Mouse (Mus musculus): ENCODE results near the gene Birc3. TPM values are rescaled to one million over a fixed set of nuclear protein-coding genes. Genes with fewer than 3 reads are reported as not detected.

Birc3 gene
- polyA plus RNA-seq (2014; fragmentation: Nextera tagmentation; extraction: Ambion mirVana) = 3.5 and 3.7 TPM in 2 replicates

GRCm38 (mm10) chr9:7872775-7873439 is at the start of gene Birc3:
Birc3 (minus strand) TSS chr9:7873186.
- Histone ChIP-seq H3K9me3 (ENCODE audit: control insufficient read depth, low read length) (no peaks in the 10 kb centered on the region), H3K4me1 (replicated peaks; ENCODE audit: control insufficient read depth, insufficient read depth, low read length) (no peaks in the 10 kb centered on the region), H3K27ac (ENCODE audit: low read depth, low read length) (no peak within 1 kb of the TSS), H3K4me2 (replicated peaks; ENCODE audit: low read depth, low read length) (peak within 1 kb of the TSS; percentile 93), H3K9ac (ENCODE audit: low read depth, low read length) (peak within 1 kb of the TSS; percentile 67), H3K4me3 (ENCODE audit: low read depth, low read length) (peak within 1 kb of the TSS; percentile 46), H3K36me3 (ENCODE audit: control insufficient read depth, insufficient read depth, low read length) (no peaks in the 10 kb centered on the region), H3K27me3 (ENCODE audit: control insufficient read depth, insufficient read depth, low read length) (no peaks in the 10 kb centered on the region)
- ATAC-seq (ENCODE audit: low FRiP score) = peak; percentile 84
- 8% methylated on average over 26 of the region's 26 CpGs for WGBS
- peak; percentile 56 for DNase-seq (ENCODE audit: low spot score)

DNA sequence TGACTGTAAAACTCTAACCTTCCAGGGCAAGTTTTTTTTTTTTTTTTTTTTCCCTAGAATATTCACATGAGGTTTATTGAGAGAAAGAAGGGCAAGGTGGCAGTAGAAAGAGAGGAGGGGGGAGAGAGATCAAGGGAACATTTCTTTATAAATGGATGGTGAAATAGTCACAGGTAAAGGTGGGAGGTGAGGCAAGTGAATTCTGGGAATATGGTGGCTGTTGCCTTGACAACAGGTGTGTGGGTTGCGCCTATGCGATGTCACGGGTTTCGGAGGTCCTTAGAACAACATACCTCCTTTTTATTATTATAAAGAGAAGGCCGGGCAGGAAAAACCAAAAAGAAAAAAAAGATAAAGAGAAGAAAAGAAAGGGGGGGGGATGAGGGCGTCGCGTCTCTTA is 41.9 kb upstream of the Birc3 start:
- H3K4me1 ChIP-seq (replicated peaks; ENCODE audit: control insufficient read depth, insufficient read depth, low read length) = no peaks in the 10 kb centered on the region
- no peak for DNase-seq (ENCODE audit: low spot score)

GRCm38 (mm10) chr9:7914487-7914886 is 41.5 kb upstream of the Birc3 start:
- no peaks in the 10 kb centered on the region for H3K9me3 ChIP-seq (ENCODE audit: control insufficient read depth, low read length)
- peak overlapping the region; percentile 17; the same call in 1 of the 2 replicates for H3K4me3 ChIP-seq (ENCODE audit: low read depth, low read length)
- WGBS = 3% methylated on average over 11 of the region's 11 CpGs
- H3K36me3 ChIP-seq (ENCODE audit: control insufficient read depth, insufficient read depth, low read length) = no peaks in the 10 kb centered on the region
- DNase-seq (ENCODE audit: low spot score) (peak; percentile 88), ATAC-seq (ENCODE audit: low FRiP score) (peak; percentile 93)
- peak overlapping the region; percentile 36 for H3K4me2 ChIP-seq (replicated peaks; ENCODE audit: low read depth, low read length)
- H3K27ac ChIP-seq (ENCODE audit: low read depth, low read length) = no peak overlapping the region
- no peaks in the 10 kb centered on the region for H3K27me3 ChIP-seq (ENCODE audit: control insufficient read depth, insufficient read depth, low read length)
- no peak overlapping the region for H3K9ac ChIP-seq (ENCODE audit: low read depth, low read length)
- no peaks in the 10 kb centered on the region for H3K4me1 ChIP-seq (replicated peaks; ENCODE audit: control insufficient read depth, insufficient read depth, low read length)

More for the DNA sequence above, 41.9 kb upstream of the Birc3 start:
- no peak overlapping the region for H3K27ac ChIP-seq (ENCODE audit: low read depth, low read length)
- no peaks in the 10 kb centered on the region for H3K27me3 ChIP-seq (ENCODE audit: control insufficient read depth, insufficient read depth, low read length)
- peak overlapping the region; percentile 36 for H3K4me2 ChIP-seq (replicated peaks; ENCODE audit: low read depth, low read length)
- WGBS = 54% methylated on average over 8 of the region's 8 CpGs
- H3K36me3 ChIP-seq (ENCODE audit: control insufficient read depth, insufficient read depth, low read length) = no peaks in the 10 kb centered on the region
- H3K9ac ChIP-seq (ENCODE audit: low read depth, low read length) = no peak overlapping the region
- H3K9me3 ChIP-seq (ENCODE audit: control insufficient read depth, low read length) = no peaks in the 10 kb centered on the region
- ATAC-seq (ENCODE audit: low FRiP score) = peak; percentile 13
- H3K4me3 ChIP-seq (ENCODE audit: low read depth, low read length) = no peak overlapping the region

GRCm38 (mm10) chr9:7913953-7914352 is 41.0 kb upstream of the Birc3 start:
- H3K4me1 ChIP-seq (replicated peaks; ENCODE audit: control insufficient read depth, insufficient read depth, low read length) = no peaks in the 10 kb centered on the region
- peak overlapping the region; percentile 17; the same call in 1 of the 2 replicates for H3K4me3 ChIP-seq (ENCODE audit: low read depth, low read length)
- no peak overlapping the region for H3K27ac ChIP-seq (ENCODE audit: low read depth, low read length)
- WGBS = 49% methylated on average over 19 of the region's 19 CpGs
- no peaks in the 10 kb centered on the region for H3K27me3 ChIP-seq (ENCODE audit: control insufficient read depth, insufficient read depth, low read length)
- no peaks in the 10 kb centered on the region for H3K36me3 ChIP-seq (ENCODE audit: control insufficient read depth, insufficient read depth, low read length)
- no peaks in the 10 kb centered on the region for H3K9me3 ChIP-seq (ENCODE audit: control insufficient read depth, low read length)
- no peak overlapping the region for H3K9ac ChIP-seq (ENCODE audit: low read depth, low read length)
- ATAC-seq (ENCODE audit: low FRiP score) (peak; percentile 66), DNase-seq (ENCODE audit: low spot score) (peak; percentile 37)
- peak overlapping the region; percentile 36 for H3K4me2 ChIP-seq (replicated peaks; ENCODE audit: low read depth, low read length)

- Histone ChIP-seq H3K9me3 (ENCODE audit: control insufficient read depth, low read length) (no peaks in the 10 kb centered on the region), H3K4me1 (replicated peaks; ENCODE audit: control insufficient read depth, insufficient read depth, low read length) (no peaks in the 10 kb centered on the region), H3K36me3 (ENCODE audit: control insufficient read depth, insufficient read depth, low read length) (no peaks in the 10 kb centered on the region), H3K9ac (ENCODE audit: low read depth, low read length) (no peak overlapping the region), H3K27ac (ENCODE audit: low read depth, low read length) (no peak overlapping the region), H3K4me2 (replicated peaks; ENCODE audit: low read depth, low read length) (no peak overlapping the region), H3K27me3 (ENCODE audit: control insufficient read depth, insufficient read depth, low read length) (no peaks in the 10 kb centered on the region), H3K4me3 (ENCODE audit: low read depth, low read length) (no peak overlapping the region)
- 76% methylated on average over 2 of the region's 2 CpGs for WGBS
- no peak for DNase-seq (ENCODE audit: low spot score)
- no peak for ATAC-seq (ENCODE audit: low FRiP score)
Observed at GRCm38 (mm10) chr9:7907351-7907985, 34.5 kb upstream of the Birc3 start.

GRCm38 (mm10) chr9:7906564-7906963 is 33.6 kb upstream of the Birc3 start:
- Histone ChIP-seq H3K4me1 (replicated peaks; ENCODE audit: control insufficient read depth, insufficient read depth, low read length) (no peaks in the 10 kb centered on the region), H3K36me3 (ENCODE audit: control insufficient read depth, insufficient read depth, low read length) (no peaks in the 10 kb centered on the region), H3K4me3 (ENCODE audit: low read depth, low read length) (no peak overlapping the region), H3K9me3 (ENCODE audit: control insufficient read depth, low read length) (no peaks in the 10 kb centered on the region), H3K4me2 (replicated peaks; ENCODE audit: low read depth, low read length) (no peak overlapping the region), H3K27me3 (ENCODE audit: control insufficient read depth, insufficient read depth, low read length) (no peaks in the 10 kb centered on the region), H3K9ac (ENCODE audit: low read depth, low read length) (no peak overlapping the region), H3K27ac (ENCODE audit: low read depth, low read length) (no peak overlapping the region)
- 93% methylated on average over 1 of the region's 1 CpGs for WGBS
- no peak for ATAC-seq (ENCODE audit: low FRiP score)
- DNase-seq (ENCODE audit: low spot score) = no peak

GRCm38 (mm10) chr9:7903825-7904224 is 30.8 kb upstream of the Birc3 start:
- Histone ChIP-seq H3K27ac (ENCODE audit: low read depth, low read length) (no peak overlapping the region), H3K36me3 (ENCODE audit: control insufficient read depth, insufficient read depth, low read length) (no peaks in the 10 kb centered on the region), H3K27me3 (ENCODE audit: control insufficient read depth, insufficient read depth, low read length) (no peaks in the 10 kb centered on the region), H3K4me2 (replicated peaks; ENCODE audit: low read depth, low read length) (no peak overlapping the region), H3K9me3 (ENCODE audit: control insufficient read depth, low read length) (no peaks in the 10 kb centered on the region), H3K4me3 (ENCODE audit: low read depth, low read length) (no peak overlapping the region), H3K9ac (ENCODE audit: low read depth, low read length) (no peak overlapping the region), H3K4me1 (replicated peaks; ENCODE audit: control insufficient read depth, insufficient read depth, low read length) (no peaks in the 10 kb centered on the region)
- ATAC-seq (ENCODE audit: low FRiP score) (no peak), DNase-seq (ENCODE audit: low spot score) (no peak)
- WGBS = 78% methylated on average over 5 of the region's 5 CpGs

DNA sequence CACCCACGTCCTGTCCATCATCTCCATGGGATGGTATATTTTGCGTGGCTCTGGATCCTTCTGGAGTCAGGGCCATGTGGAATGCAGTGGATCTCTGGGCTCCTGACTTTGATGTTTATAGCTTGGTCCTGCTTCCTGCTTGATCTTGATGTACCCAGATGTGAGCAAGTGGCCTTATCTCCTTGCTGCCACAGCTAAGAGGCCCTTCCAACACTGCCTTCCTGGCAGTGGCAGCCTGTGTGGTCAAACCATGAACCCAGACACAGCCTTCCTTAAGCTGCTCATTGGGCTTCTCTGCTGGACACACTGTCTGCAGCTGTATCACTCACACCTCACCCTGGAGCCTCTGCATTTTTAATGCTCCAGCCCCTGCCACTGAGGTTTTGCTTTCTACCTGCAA is 30.3 kb upstream of the Birc3 start:
- 77% methylated on average over 2 of the region's 2 CpGs for WGBS
- no peak overlapping the region for H3K4me2 ChIP-seq (replicated peaks; ENCODE audit: low read depth, low read length)
- H3K4me1 ChIP-seq (replicated peaks; ENCODE audit: control insufficient read depth, insufficient read depth, low read length) = no peaks in the 10 kb centered on the region
- DNase-seq (ENCODE audit: low spot score) (no peak), ATAC-seq (ENCODE audit: low FRiP score) (no peak)
- H3K9me3 ChIP-seq (ENCODE audit: control insufficient read depth, low read length) = no peaks in the 10 kb centered on the region
- no peak overlapping the region for H3K27ac ChIP-seq (ENCODE audit: low read depth, low read length)
- H3K4me3 ChIP-seq (ENCODE audit: low read depth, low read length) = no peak overlapping the region
- no peak overlapping the region for H3K9ac ChIP-seq (ENCODE audit: low read depth, low read length)
- no peaks in the 10 kb centered on the region for H3K36me3 ChIP-seq (ENCODE audit: control insufficient read depth, insufficient read depth, low read length)
- H3K27me3 ChIP-seq (ENCODE audit: control insufficient read depth, insufficient read depth, low read length) = no peaks in the 10 kb centered on the region

- H3K36me3 ChIP-seq (ENCODE audit: control insufficient read depth, insufficient read depth, low read length) = no peaks in the 10 kb centered on the region
- no peak overlapping the region for H3K27ac ChIP-seq (ENCODE audit: low read depth, low read length)
- ATAC-seq (ENCODE audit: low FRiP score) (no peak), DNase-seq (ENCODE audit: low spot score) (peak; percentile 29)
- WGBS = 58% methylated on average over 7 of the region's 7 CpGs
- no peaks in the 10 kb centered on the region for H3K4me1 ChIP-seq (replicated peaks; ENCODE audit: control insufficient read depth, insufficient read depth, low read length)
- no peak overlapping the region for H3K4me2 ChIP-seq (replicated peaks; ENCODE audit: low read depth, low read length)
- no peaks in the 10 kb centered on the region for H3K9me3 ChIP-seq (ENCODE audit: control insufficient read depth, low read length)
- no peak overlapping the region for H3K4me3 ChIP-seq (ENCODE audit: low read depth, low read length)
- H3K9ac ChIP-seq (ENCODE audit: low read depth, low read length) = no peak overlapping the region
- H3K27me3 ChIP-seq (ENCODE audit: control insufficient read depth, insufficient read depth, low read length) = no peaks in the 10 kb centered on the region
Observed at GRCm38 (mm10) chr9:7902311-7902710, 29.3 kb upstream of the Birc3 start.

Measured in hindbrain, embryonic 11.5 days (tissue).